Mouse (Mus musculus) lung, postnatal 0 days (tissue): ENCODE results near the gene Myo3a.

ENCODE experiments used
- CTCF ChIP-seq: IDR thresholded peaks from 2 replicates; pipeline ENCODE4 v1.5.1; 2016; ENCODE audit warnings: antibody characterized with exemption, mild to moderate bottlenecking
- EP300 ChIP-seq: IDR thresholded peaks from 2 replicates; pipeline ENCODE4 v1.6.1; 2016; ENCODE audit warnings: antibody characterized with exemption, mild to moderate bottlenecking, control low read depth

GRCm38 (mm10) chr2:22227308-22227707, at the start of gene Myo3a:
- TF ChIP-seq EP300 (no peak), CTCF (no peak)
